Mouse (Mus musculus): Measurements from ENCODE around the gene Gm27235. TPM values are rescaled to one million over a fixed set of nuclear protein-coding genes. Genes with fewer than 3 reads are reported as not detected.

The Gm27235 gene
- not detected for polyA plus RNA-seq (2017; shearing (Covaris generic))

DNA sequence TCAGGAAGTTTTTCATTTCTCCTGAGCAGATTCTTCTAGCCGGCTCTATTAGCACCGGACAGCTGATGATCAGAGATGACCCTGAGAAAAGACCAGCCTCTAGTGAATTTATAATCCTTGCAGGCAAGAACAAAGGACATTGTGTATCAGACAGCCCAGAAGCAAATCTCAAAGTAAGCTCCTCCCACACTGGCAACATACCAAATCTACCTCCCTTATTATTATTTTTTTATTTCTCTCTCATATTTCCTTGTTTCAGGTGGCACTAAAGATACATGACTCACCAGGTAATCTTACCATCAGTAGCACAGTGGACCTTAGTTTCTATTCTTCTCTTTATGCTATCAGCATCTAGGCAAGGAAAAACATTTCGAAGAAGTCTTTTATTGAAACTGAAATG is at the start of gene Gm27235, which contains the start of gene D730048I06Rik:
Gene Gm27235, minus strand, starts transcription at position 101 of the 400 bp plus-strand sequence.
Gene D730048I06Rik, minus strand, starts transcription at position 112 of the 400 bp plus-strand sequence.

GRCm38 (mm10) chr9:35778009-35778408 is 11.9 kb downstream of the Gm27235 start, which contains the start of gene Gm17727:
Gene Gm17727, minus strand, starts transcription at chr9:35778109.

DNA sequence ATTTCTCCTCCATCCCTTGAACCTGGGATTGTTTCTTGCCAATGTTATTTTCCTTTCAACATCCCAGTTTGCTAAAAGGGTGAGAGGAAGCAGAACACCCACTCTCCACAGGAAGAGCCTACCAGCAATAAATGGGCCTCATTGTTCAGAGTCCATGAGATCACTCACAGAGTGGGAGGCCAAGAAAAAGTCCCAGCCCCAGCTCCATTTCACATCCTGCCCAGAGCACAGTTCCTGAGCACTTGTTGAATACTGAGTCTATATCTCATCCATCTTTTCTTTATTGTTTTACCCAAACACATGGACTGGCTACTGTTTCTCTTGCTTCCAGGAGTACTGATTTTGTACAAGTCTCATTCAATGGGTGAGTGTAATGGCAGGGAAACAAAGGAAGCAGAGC is 49.2 kb downstream of the Gm27235 start, which contains the start of gene Gm17677:
Gene Gm17677, plus strand, starts transcription at position 301 of the 400 bp plus-strand sequence.

Other genes with a start within 250 kb of the Gm27235 start
- 0.06 TPM for gene Ddx25, start 231.6 kb downstream of the Gm27235 start, polyA plus RNA-seq (2017; shearing (Covaris generic))
- gene Pus3, start 231.5 kb downstream of the Gm27235 start, polyA plus RNA-seq (2017; shearing (Covaris generic)), result 30.1 TPM
- gene Pate2, start 219.8 kb downstream of the Gm27235 start, polyA plus RNA-seq (2017; shearing (Covaris generic)), result 0.42 TPM
- 11.6 TPM for gene Hyls1, start 219.7 kb downstream of the Gm27235 start, polyA plus RNA-seq (2017; shearing (Covaris generic))
- gene Pate4, start 178.2 kb downstream of the Gm27235 start, polyA plus RNA-seq (2017; shearing (Covaris generic)), result not detected
- gene Pate3, start 141.9 kb downstream of the Gm27235 start, polyA plus RNA-seq (2017; shearing (Covaris generic)), result not detected
- 0.34 TPM for gene Pate1, start 102.7 kb downstream of the Gm27235 start, polyA plus RNA-seq (2017; shearing (Covaris generic))
- gene Gm17677, start 49.1 kb downstream of the Gm27235 start, polyA plus RNA-seq (2017; shearing (Covaris generic)), result not detected
- gene Gm17727, start 12.0 kb downstream of the Gm27235 start, polyA plus RNA-seq (2017; shearing (Covaris generic)), result not detected
- not detected for gene D730048I06Rik, start within 50 bp of the Gm27235 start, polyA plus RNA-seq (2017; shearing (Covaris generic))
- gene 9230110F15Rik, start 54.0 kb upstream of the Gm27235 start, polyA plus RNA-seq (2017; shearing (Covaris generic)), result not detected
- gene 9230113P08Rik, start 118.3 kb upstream of the Gm27235 start, polyA plus RNA-seq (2017; shearing (Covaris generic)), result not detected